Mouse (Mus musculus) ES-Bruce4 (cell line): ENCODE measurements at regions not wholly inside any gene's neighbourhood (a gene's known extent, or its start where the extent isn't known, plus 50 kb on each side); places are given as distances from the start of the nearest gene placed in this dataset.

Experiments
- H3K27ac ChIP-seq: 2 replicates; pipeline ENCODE4 v1.5.1; 2012; ENCODE audit warnings: low read length, inconsistent platforms; ENCODE audit not compliant: insufficient read depth
- H3K27me3 ChIP-seq: 2 replicates; pipeline ENCODE4 v1.6.1; 2012; ENCODE audit warnings: mild to moderate bottlenecking, low read length, inconsistent platforms; ENCODE audit not compliant: control insufficient read depth, poor library complexity, insufficient read depth, severe bottlenecking
- H3K36me3 ChIP-seq: 2 replicates; pipeline ENCODE4 v1.6.1; 2012; ENCODE audit warnings: inconsistent platforms, mild to moderate bottlenecking, low read length, moderate library complexity; ENCODE audit not compliant: control insufficient read depth, poor library complexity, insufficient read depth, severe bottlenecking
- H3K4me1 ChIP-seq: one replicate; pipeline ENCODE4 v1.8.1; 2011; ENCODE audit warnings: low read length; ENCODE audit not compliant: control insufficient read depth, insufficient read depth
- H3K4me3 ChIP-seq: 2 replicates; pipeline ENCODE4 v1.5.1; 2011; ENCODE audit warnings: low read depth, mild to moderate bottlenecking, low read length
- H3K9ac ChIP-seq: 2 replicates; pipeline ENCODE4 v1.6.1; 2012; ENCODE audit warnings: low read depth, mild to moderate bottlenecking, inconsistent platforms; ENCODE audit not compliant: poor library complexity, severe bottlenecking
- H3K9me3 ChIP-seq: replicated peaks from 2 replicates; pipeline ENCODE4 v1.6.1; 2012; ENCODE audit warnings: mild to moderate bottlenecking, low read length, inconsistent platforms; ENCODE audit not compliant: control insufficient read depth, poor library complexity, insufficient read depth, severe bottlenecking
- CTCF ChIP-seq: IDR thresholded peaks from one replicate; pipeline ENCODE4 v1.8.1; 2011; ENCODE audit warnings: low read depth, low read length
- EP300 ChIP-seq: IDR thresholded peaks from 2 replicates; pipeline ENCODE4 v1.6.1; 2011; ENCODE audit warnings: low read depth, low read length; ENCODE audit not compliant: insufficient read depth
- POLR2A ChIP-seq: IDR thresholded peaks from one replicate; pipeline ENCODE4 v1.8.1; 2011; ENCODE audit warnings: low read length; ENCODE audit not compliant: insufficient read depth

DNA sequence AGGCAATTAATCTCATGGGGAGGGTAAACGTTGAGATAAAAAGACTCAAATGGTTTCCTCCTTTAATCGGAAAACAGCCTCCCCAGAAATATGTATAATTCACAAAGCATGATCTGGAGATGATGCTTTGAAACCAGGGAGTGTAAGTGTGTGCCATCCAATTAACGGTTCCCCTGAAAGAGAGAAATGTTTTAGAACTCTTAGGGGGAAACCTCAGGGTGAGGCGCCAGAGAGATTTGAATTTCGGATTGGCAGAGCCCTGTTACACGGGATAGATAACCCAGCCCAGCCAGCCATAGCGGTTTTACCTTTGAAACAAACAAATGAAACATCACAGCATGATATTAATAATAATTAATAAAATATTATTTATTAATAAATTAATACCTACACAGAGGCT is 168.1 kb upstream of the Fn1 start:
- Histone ChIP-seq H3K9ac (no peak overlapping the region), H3K4me1 (no peaks in the 10 kb centered on the region), H3K27me3 (no peaks in the 10 kb centered on the region; the same call in 1 of the 2 replicates), H3K36me3 (no peaks in the 10 kb centered on the region), H3K27ac (no peak overlapping the region), H3K4me3 (no peak overlapping the region), H3K9me3 (no peaks in the 10 kb centered on the region)
- TF ChIP-seq POLR2A (no peak), EP300 (no peak), CTCF (no peak)

DNA sequence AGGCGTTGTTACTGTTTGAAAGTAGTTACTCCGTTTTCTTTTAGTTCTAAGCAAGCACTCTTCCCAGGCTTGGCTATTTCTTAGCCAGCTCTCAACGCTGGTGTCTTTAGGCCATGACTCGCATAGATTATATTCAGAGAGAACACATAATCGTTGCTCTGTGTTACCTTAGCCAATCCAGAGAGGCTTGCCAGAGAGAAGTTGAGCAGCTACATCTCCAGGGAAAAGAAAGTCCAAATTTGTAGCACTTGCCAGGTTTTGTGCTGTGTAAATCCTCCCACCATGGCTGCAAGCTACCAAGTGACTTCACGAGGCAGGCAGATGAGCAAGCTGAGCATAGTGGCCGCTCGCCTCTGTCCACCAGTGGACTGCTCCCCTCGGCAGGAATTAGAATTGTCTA is 163.3 kb upstream of the Fn1 start:
- Histone ChIP-seq H3K4me3 (no peak overlapping the region), H3K9ac (no peak overlapping the region), H3K36me3 (no peaks in the 10 kb centered on the region), H3K4me1 (no peaks in the 10 kb centered on the region), H3K27me3 (no peaks in the 10 kb centered on the region), H3K27ac (no peak overlapping the region), H3K9me3 (no peaks in the 10 kb centered on the region)
- TF ChIP-seq POLR2A (no peak), CTCF (no peak), EP300 (no peak)

GRCm38 (mm10) chr1:71814141-71814540 is 161.1 kb upstream of the Fn1 start:
- TF ChIP-seq POLR2A (no peak), CTCF (no peak), EP300 (no peak)
- no peak overlapping the region for H3K9ac ChIP-seq
- H3K4me1 ChIP-seq, result no peaks in the 10 kb centered on the region
- H3K4me3 ChIP-seq, result no peak overlapping the region
- no peak overlapping the region for H3K27ac ChIP-seq
- no peaks in the 10 kb centered on the region for H3K36me3 ChIP-seq
- no peaks in the 10 kb centered on the region for H3K9me3 ChIP-seq
- no peaks in the 10 kb centered on the region for H3K27me3 ChIP-seq

- H3K4me3 ChIP-seq, result no peak overlapping the region
- no peaks in the 10 kb centered on the region for H3K9me3 ChIP-seq
- no peaks in the 10 kb centered on the region for H3K27me3 ChIP-seq
- H3K4me1 ChIP-seq, result no peaks in the 10 kb centered on the region
- TF ChIP-seq EP300 (no peak), POLR2A (no peak), CTCF (no peak)
- no peaks in the 10 kb centered on the region for H3K36me3 ChIP-seq
- no peak overlapping the region for H3K27ac ChIP-seq
- H3K9ac ChIP-seq, result no peak overlapping the region
These were observed 159.2 kb upstream of the Fn1 start for GRCm38 (mm10) chr1:71812171-71812695.

- H3K36me3 ChIP-seq, result no peaks in the 10 kb centered on the region
- no peak overlapping the region for H3K4me3 ChIP-seq
- TF ChIP-seq EP300, result no peak
- TF ChIP-seq POLR2A, result no peak
These were observed 158.3 kb upstream of the Fn1 start for GRCm38 (mm10) chr1:71811196-71811788.

GRCm38 (mm10) chr1:71808005-71808404 is 155.0 kb upstream of the Fn1 start:
- Histone ChIP-seq H3K27me3 (no peaks in the 10 kb centered on the region), H3K36me3 (no peaks in the 10 kb centered on the region), H3K4me1 (no peaks in the 10 kb centered on the region)

More at GRCm38 (mm10) chr1:71811196-71811788, 158.3 kb upstream of the Fn1 start:
- Histone ChIP-seq H3K9ac (no peak overlapping the region), H3K27ac (no peak overlapping the region), H3K27me3 (no peaks in the 10 kb centered on the region), H3K9me3 (no peaks in the 10 kb centered on the region), H3K4me1 (no peaks in the 10 kb centered on the region)

More at GRCm38 (mm10) chr1:71808005-71808404, 155.0 kb upstream of the Fn1 start:
- Histone ChIP-seq H3K4me3 (no peak overlapping the region), H3K9me3 (no peaks in the 10 kb centered on the region), H3K9ac (no peak overlapping the region), H3K27ac (no peak overlapping the region)
- TF ChIP-seq POLR2A (no peak), EP300 (no peak), CTCF (no peak)
